Mouse (Mus musculus) ovary, postnatal 14 days (tissue): ENCODE results near the gene Stap2.

Experiments
- DNase-seq: peaks from one replicate; pipeline ENCODE4 v3.0.0; 2022; ENCODE audit warnings: low spot score

Stap2 gene

GRCm38 (mm10) chr17:56024931-56025330, 19.5 kb upstream of the Stap2 start:
- DNase-seq = no peak

GRCm38 (mm10) chr17:56024476-56024875, 19.1 kb upstream of the Stap2 start:
- no peak for DNase-seq

- no peak for DNase-seq
These were observed 18.0 kb upstream of the Stap2 start for GRCm38 (mm10) chr17:56023386-56023785.

GRCm38 (mm10) chr17:56022989-56023290, 17.6 kb upstream of the Stap2 start:
- no peak for DNase-seq

GRCm38 (mm10) chr17:56022131-56022988, 17.0 kb upstream of the Stap2 start:
- no peak for DNase-seq

- DNase-seq = no peak
These were observed 16.0 kb upstream of the Stap2 start for GRCm38 (mm10) chr17:56021161-56021910.

GRCm38 (mm10) chr17:56020400-56021084, 15.2 kb upstream of the Stap2 start:
- DNase-seq = no peak

GRCm38 (mm10) chr17:56018347-56019131, 13.2 kb upstream of the Stap2 start:
- no peak for DNase-seq

GRCm38 (mm10) chr17:56017848-56018247, 12.5 kb upstream of the Stap2 start:
- DNase-seq = no peak

- DNase-seq = no peak
These were observed 11.7 kb upstream of the Stap2 start for GRCm38 (mm10) chr17:56016793-56017785.

- no peak for DNase-seq
These were observed 11.0 kb upstream of the Stap2 start for GRCm38 (mm10) chr17:56016382-56016781.

- no peak for DNase-seq
These were observed 9.9 kb upstream of the Stap2 start for GRCm38 (mm10) chr17:56015293-56015692.

GRCm38 (mm10) chr17:56011441-56011840, 6.1 kb upstream of the Stap2 start:
- DNase-seq = no peak

GRCm38 (mm10) chr17:56010681-56011080, 5.3 kb upstream of the Stap2 start:
- DNase-seq = peak; percentile 83

- DNase-seq = no peak
These were observed 4.9 kb upstream of the Stap2 start for GRCm38 (mm10) chr17:56010255-56010654.

- DNase-seq = no peak
These were observed 4.5 kb upstream of the Stap2 start for GRCm38 (mm10) chr17:56009962-56010240.

GRCm38 (mm10) chr17:56009088-56009961, 3.9 kb upstream of the Stap2 start:
- peak; percentile 84 for DNase-seq

GRCm38 (mm10) chr17:56008356-56009087, 3.1 kb upstream of the Stap2 start:
- peak; percentile 86 for DNase-seq
